Mouse (Mus musculus) brain, embryonic 14.5 days (tissue): ENCODE results near the gene Tmem221.

Experiments used
- CTCF ChIP-seq: fragments of 200-500 bp; IDR thresholded peaks from 2 replicates; pipeline ENCODE4 v1.5.1; 2012; ENCODE audit warnings: inconsistent platforms, mild to moderate bottlenecking, moderate library complexity, borderline replicate concordance; ENCODE audit not compliant: insufficient read depth, insufficient read length; ENCODE audit errors: extremely low read depth
- POLR2A ChIP-seq: fragments of 200-500 bp; IDR thresholded peaks from 2 replicates; pipeline ENCODE4 v1.6.1; 2012; ENCODE audit warnings: mild to moderate bottlenecking, inconsistent platforms, borderline replicate concordance; ENCODE audit not compliant: poor library complexity, insufficient read depth, insufficient read length, severe bottlenecking; ENCODE audit errors: extremely low read depth

DNA sequence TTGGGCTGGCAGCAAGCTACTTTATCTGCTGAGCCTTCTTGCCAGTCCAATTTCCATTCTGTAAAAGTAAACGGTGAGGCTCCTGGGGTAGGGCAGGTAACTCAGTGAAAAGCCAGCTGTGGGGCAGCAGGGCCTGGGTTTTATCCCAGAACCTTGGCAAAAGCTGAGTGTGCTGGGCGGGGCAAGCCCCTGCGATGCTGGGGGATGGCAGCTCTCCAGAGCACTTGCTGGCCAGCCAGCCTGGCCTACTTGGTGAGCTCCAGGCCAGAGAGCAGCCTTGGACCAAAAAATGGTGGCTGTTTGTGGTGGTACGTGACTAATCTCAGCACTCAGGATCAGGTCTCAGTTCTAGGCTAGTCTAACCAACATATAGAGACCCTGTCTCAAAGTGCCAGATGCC lies 52.7 kb downstream of the Tmem221 start:
- TF ChIP-seq POLR2A (no peak), CTCF (no peak)
